Mouse (Mus musculus) neural tube, embryonic 15.5 days (tissue): ENCODE results near the gene Bbx. TPM values are rescaled to one million over a fixed set of nuclear protein-coding genes. Genes with fewer than 3 reads are reported as not detected.
A peak's percentile ranks its signal among the peaks of the same experiment; 100 is the strongest.

Source experiments
- ATAC-seq: fragments of 200-750 bp; cut with Nextera tagmentation; 2 replicates; pipeline ENCODE4 v1.8.0; 2017; ENCODE audit warnings: mild to moderate bottlenecking, moderate TSS enrichment, moderate library complexity; ENCODE audit not compliant: low FRiP score
- H3K27ac ChIP-seq: fragments of 300-500 bp; sonication (generic); replicated peaks from 2 replicates; pipeline ENCODE4 v1.5.1; 2015; ENCODE audit warnings: mild to moderate bottlenecking, inconsistent platforms
- H3K27me3 ChIP-seq: fragments of 300-500 bp; sonication (generic); replicated peaks from 2 replicates; pipeline ENCODE4 v1.6.1; 2015; ENCODE audit warnings: inconsistent platforms
- H3K36me3 ChIP-seq: fragments of 300-500 bp; sonication (generic); 2 replicates; pipeline ENCODE4 v1.6.1; 2015; ENCODE audit warnings: inconsistent platforms
- H3K4me1 ChIP-seq: fragments of 300-500 bp; sonication (generic); 2 replicates; pipeline ENCODE4 v1.6.1; 2015; ENCODE audit warnings: inconsistent platforms
- H3K4me2 ChIP-seq: fragments of 300-500 bp; sonication (generic); 2 replicates; pipeline ENCODE4 v1.6.1; 2015; ENCODE audit warnings: inconsistent platforms, mild to moderate bottlenecking, moderate library complexity
- H3K4me3 ChIP-seq: fragments of 300-500 bp; sonication (generic); replicated peaks from 2 replicates; pipeline ENCODE4 v1.5.1; 2015; ENCODE audit warnings: mild to moderate bottlenecking, inconsistent platforms
- H3K9ac ChIP-seq: fragments of 300-500 bp; sonication (generic); replicated peaks from 2 replicates; pipeline ENCODE4 v1.6.1; 2015; ENCODE audit warnings: mild to moderate bottlenecking, inconsistent platforms
- H3K9me3 ChIP-seq: fragments of 300-500 bp; sonication (generic); replicated peaks from 2 replicates; pipeline ENCODE4 v1.6.1; 2016; ENCODE audit warnings: inconsistent platforms
- WGBS: fragments of 180-500 bp; shearing (Covaris S2); methylation state at CpG from one replicate; pipeline ENCODE4 v1.1.7; 2015; ENCODE audit warnings: mixed read lengths; 5-methylcytosine and 5-hydroxymethylcytosine counted together
- polyA plus RNA-seq: library from polyadenylated mRNA; unstranded; fragments of >200 nt; fragmentation: Nextera tagmentation; extraction: Ambion mirVana; gene quantifications from 2 replicates; pipeline ENCODE4 v1.2.1, GENCODE M21; 2015

Bbx gene
- polyA plus RNA-seq, 1 experiment from 2014 or later, result 15.4 TPM

DNA sequence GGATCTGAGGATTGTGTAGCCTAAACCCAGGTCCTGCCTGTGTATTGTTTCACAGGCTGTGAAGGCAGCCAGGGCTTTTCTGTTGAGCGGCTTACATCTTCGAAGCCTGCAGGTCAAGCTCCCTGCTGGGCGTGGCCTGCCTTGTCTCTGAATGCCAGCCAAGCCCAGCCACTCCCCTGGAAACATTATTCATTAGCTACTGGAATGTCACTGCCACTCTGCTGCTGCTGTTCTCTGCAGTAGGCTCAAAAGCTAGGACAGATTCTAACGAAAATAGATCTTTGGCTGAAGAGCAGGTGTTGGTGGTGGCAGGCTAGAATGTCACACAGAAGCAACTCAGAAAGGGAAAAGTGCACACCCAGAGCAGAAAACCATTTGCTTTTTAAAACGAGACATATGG, 247.1 kb downstream of the Bbx start:
- H3K27ac ChIP-seq, result no peak overlapping the region
- H3K4me3 ChIP-seq, result no peak overlapping the region
- H3K4me2 ChIP-seq, result no peak overlapping the region
- no peak for ATAC-seq
- WGBS, result 15% methylated on average over 5 of the region's 5 CpGs
- no peaks in the 10 kb centered on the region for H3K4me1 ChIP-seq
- no peak overlapping the region for H3K9ac ChIP-seq
- no peaks in the 10 kb centered on the region for H3K36me3 ChIP-seq
- H3K9me3 ChIP-seq, result no peaks in the 10 kb centered on the region
- H3K27me3 ChIP-seq, result no peaks in the 10 kb centered on the region

DNA sequence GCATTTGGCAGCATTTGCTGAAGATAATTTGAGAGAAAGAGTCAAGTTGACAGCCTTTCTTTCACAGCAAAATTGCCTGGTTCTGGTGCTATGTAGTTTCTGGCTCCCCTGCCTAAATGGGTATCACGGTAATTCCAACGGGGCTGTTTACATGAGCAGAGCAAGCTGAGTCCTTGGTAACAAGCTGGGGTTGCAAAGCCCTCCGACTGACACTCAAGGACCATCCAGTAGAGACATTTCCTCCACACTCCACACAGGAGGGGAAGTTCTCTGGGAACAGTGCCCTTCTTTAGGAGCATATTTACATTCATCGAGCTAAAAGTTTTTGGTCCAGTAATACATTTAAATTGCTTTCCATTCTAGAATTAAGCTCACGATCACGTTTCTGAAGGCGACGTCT, 249.2 kb downstream of the Bbx start:
- Histone ChIP-seq H3K4me2 (no peak overlapping the region), H3K9ac (no peak overlapping the region), H3K36me3 (no peaks in the 10 kb centered on the region), H3K4me1 (no peaks in the 10 kb centered on the region), H3K27me3 (no peaks in the 10 kb centered on the region), H3K4me3 (no peak overlapping the region), H3K9me3 (no peaks in the 10 kb centered on the region), H3K27ac (no peak overlapping the region)
- ATAC-seq, result no peak
- 83% methylated on average over 8 of the region's 8 CpGs for WGBS

DNA sequence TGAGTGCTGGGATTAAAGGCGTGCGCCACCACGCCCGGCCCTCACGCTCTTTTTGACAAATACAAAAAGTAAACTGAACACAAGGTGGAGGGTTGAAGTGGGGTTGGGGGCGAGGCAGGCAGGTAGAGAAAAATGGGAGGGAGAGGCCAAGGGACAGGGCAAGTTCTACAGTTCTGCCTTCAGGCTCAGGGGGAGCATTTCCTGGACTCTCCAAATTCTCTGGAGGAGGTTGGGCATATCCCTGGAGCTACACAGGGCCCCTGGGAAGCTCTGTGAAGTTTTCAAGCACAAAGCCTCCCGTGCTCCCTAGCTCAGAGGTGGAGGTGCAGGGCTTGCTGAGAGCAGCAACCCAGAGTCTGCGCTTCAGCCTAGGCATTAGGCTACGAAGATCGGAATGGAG, 249.6 kb downstream of the Bbx start:
- WGBS, result 93% methylated on average over 10 of the region's 10 CpGs

DNA sequence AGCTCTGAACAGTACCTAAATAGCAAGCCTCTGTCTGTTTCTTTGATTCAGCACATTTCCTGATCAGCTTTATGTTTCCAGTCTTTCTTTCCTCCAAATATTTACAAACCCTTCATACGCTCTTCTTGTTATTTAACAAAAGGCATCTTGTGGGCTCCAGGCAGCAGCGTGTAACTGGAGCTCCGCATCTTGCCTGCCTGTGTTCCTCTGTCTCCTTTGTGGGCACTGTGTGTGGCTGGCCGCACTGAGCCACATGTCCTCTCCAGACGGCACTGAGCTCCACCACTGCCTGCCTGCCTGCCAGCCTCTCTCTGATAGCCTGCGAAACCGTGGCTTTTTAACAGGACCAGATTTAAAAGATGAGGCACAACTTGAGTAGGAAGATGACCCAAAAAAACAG, 259.4 kb downstream of the Bbx start:
- no peaks in the 10 kb centered on the region for H3K27me3 ChIP-seq
- H3K9me3 ChIP-seq, result no peaks in the 10 kb centered on the region
- ATAC-seq, result no peak
- H3K4me1 ChIP-seq, result no peaks in the 10 kb centered on the region
- 63% methylated on average over 7 of the region's 7 CpGs for WGBS
- H3K27ac ChIP-seq, result no peak overlapping the region
- no peak overlapping the region for H3K4me3 ChIP-seq
- H3K9ac ChIP-seq, result no peak overlapping the region
- no peak overlapping the region for H3K4me2 ChIP-seq
- H3K36me3 ChIP-seq, result no peaks in the 10 kb centered on the region

More for the DNA sequence above, 249.6 kb downstream of the Bbx start:
- Histone ChIP-seq H3K4me3 (no peak overlapping the region), H3K27me3 (no peaks in the 10 kb centered on the region), H3K36me3 (no peaks in the 10 kb centered on the region), H3K9me3 (no peaks in the 10 kb centered on the region), H3K4me2 (no peak overlapping the region), H3K9ac (no peak overlapping the region), H3K4me1 (no peaks in the 10 kb centered on the region), H3K27ac (no peak overlapping the region)
- no peak for ATAC-seq

DNA sequence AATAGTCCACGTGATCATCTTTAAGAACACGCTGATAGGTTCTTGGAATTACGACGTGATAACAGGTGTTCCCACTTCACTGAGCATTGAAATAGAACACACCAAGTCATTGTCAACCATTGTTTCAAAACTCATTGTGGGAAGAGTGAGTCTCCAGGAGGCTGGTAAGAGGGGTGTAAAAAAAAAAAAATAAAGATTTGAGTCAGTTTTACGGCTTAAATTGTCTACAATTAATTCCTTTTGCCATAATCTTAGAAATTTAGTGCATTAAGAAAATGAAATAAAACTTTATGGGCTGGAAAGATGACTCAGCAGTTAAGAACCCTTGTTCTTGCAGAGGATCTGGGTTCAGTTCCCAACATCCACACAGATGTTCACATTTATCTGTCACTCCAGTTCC, 261.4 kb downstream of the Bbx start:
- no peaks in the 10 kb centered on the region for H3K9me3 ChIP-seq
- H3K4me2 ChIP-seq, result no peak overlapping the region
- WGBS, result 83% methylated on average over 5 of the region's 5 CpGs
- H3K4me3 ChIP-seq, result no peak overlapping the region
- no peaks in the 10 kb centered on the region for H3K36me3 ChIP-seq
- ATAC-seq, result no peak
- H3K4me1 ChIP-seq, result no peaks in the 10 kb centered on the region
- H3K27ac ChIP-seq, result no peak overlapping the region
- no peaks in the 10 kb centered on the region for H3K27me3 ChIP-seq
- H3K9ac ChIP-seq, result no peak overlapping the region

DNA sequence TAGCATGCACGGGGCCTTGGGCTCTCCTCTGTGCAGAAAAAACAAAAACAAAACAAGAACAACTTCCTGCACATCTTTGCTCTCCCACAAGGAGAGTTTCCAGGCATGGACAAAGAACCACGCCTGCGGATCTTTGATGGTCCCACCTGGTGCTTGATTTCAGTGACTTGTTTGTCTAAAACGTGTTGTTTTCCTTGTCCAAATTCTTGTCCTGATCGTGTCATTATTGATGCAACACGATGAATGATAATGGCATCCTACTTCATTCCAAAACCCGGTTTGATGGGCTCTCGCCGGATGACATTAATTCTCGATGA, 264.2 kb downstream of the Bbx start:
- Histone ChIP-seq H3K4me2 (no peak overlapping the region), H3K27ac (no peak overlapping the region), H3K9me3 (no peaks in the 10 kb centered on the region), H3K27me3 (no peaks in the 10 kb centered on the region), H3K4me1 (no peaks in the 10 kb centered on the region), H3K9ac (no peak overlapping the region), H3K36me3 (no peaks in the 10 kb centered on the region), H3K4me3 (no peak overlapping the region)
- WGBS, result 75% methylated on average over 10 of the region's 10 CpGs
- no peak for ATAC-seq

DNA sequence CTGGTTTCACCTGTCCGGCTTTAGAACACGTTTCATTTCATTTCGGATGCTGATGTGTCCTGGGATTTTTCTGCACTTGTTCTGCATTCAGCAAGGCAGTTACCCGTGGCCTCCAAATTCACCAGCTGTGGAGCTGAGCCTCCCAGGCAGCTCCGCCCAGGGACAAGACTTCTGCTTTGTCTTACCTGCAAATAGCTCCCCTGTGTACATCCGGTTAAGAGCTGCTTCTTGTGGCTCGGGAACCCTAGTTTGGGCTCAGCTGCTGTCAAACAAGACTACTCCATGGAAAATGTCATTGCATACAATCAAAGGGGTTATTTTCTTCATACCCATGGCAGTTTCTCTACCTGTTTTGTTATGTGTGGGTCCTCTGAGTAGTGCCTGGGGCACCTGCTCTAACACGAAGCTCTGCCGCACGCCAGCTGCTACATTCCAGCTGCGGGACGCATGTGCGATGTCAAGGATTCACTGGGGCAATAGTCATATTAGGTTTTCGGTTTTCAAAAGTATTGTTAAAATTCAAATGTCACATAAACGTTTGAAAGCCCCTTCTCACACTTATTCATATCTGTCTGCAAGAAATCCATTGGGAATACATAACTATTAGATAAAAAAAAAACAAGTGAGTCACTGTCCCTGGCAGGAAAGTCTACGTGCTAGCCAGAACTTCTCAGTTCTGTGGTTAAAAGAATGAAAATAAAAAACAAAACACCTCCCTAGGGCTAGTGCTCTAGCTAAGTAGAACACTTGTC, 264.8 kb downstream of the Bbx start:
- Histone ChIP-seq H3K9me3 (no peaks in the 10 kb centered on the region), H3K27me3 (no peaks in the 10 kb centered on the region), H3K27ac (no peak overlapping the region), H3K9ac (no peak overlapping the region), H3K4me2 (no peak overlapping the region), H3K4me3 (no peak overlapping the region), H3K36me3 (no peaks in the 10 kb centered on the region), H3K4me1 (no peaks in the 10 kb centered on the region)
- 77% methylated on average over 16 of the region's 16 CpGs for WGBS
- no peak; the same call in 1 of the 2 replicates for ATAC-seq

DNA sequence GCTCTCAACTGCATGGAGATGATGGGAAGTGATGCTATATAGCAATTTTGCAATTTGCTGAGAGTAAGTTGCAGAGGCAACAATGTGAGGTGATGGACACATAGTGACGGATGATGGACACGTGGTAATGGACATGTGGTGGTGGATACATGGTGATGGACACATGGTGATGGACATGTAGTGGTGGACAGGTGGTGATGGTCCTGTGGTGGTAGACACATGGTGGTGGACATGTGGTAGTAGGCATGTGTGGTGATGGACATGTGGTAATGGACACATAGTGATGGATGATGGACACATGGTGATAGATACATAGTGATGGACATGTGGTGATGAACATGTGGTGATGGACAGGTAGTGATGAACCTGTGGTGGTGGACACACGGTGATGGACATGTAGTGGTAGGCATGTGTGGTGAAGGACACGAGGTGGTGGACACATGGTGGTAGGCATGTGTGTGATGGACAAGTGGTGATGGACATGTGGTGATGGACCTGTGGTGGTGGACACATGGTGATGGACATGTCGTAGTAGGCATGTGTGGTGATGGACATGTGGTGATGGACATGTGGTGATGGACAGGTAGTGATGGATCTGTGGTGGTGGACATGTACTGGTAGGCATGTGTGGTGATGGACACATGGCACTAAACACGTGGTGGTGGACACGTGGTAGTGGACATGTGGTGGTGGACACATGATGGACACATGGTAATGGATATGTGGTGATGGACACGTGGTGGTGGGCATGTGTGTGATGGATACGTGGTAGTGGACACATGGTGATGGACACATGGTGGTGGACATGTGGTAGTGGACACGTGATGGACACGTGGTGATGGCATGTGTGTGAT, 271.5 kb downstream of the Bbx start:
- WGBS, result 96% methylated on average over 11 of the region's 11 CpGs
- Histone ChIP-seq H3K27me3 (no peaks in the 10 kb centered on the region), H3K4me1 (no peaks in the 10 kb centered on the region), H3K4me2 (no peak overlapping the region), H3K9me3 (no peaks in the 10 kb centered on the region), H3K9ac (no peak overlapping the region), H3K36me3 (no peaks in the 10 kb centered on the region), H3K27ac (no peak overlapping the region), H3K4me3 (no peak overlapping the region)
- ATAC-seq, result no peak

DNA sequence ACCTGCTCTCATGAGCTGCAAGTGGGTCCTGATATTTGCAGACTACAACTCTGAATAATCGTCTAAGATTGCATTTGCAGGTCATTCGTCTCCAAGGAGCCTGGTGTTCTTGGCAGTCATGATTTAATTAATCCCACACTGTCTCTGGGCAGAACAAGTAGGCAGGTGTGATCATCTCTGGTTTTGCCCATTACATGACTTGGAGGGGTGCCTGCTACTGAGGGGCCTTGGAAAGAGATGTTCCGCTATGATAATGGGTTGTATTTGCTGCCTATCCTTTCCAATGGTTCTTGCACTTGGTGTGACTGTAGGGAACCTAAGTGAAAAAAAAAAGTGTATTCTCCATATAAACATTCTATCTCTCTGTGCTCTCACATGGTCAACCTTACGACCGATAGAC, 273.6 kb downstream of the Bbx start:
- H3K4me3 ChIP-seq, result no peak overlapping the region
- 88% methylated on average over 5 of the region's 5 CpGs for WGBS
- H3K9me3 ChIP-seq, result no peaks in the 10 kb centered on the region
- no peaks in the 10 kb centered on the region for H3K27me3 ChIP-seq
- no peaks in the 10 kb centered on the region for H3K36me3 ChIP-seq
- no peak for ATAC-seq
- no peak overlapping the region for H3K9ac ChIP-seq
- no peak overlapping the region for H3K4me2 ChIP-seq
- H3K27ac ChIP-seq, result no peak overlapping the region
- H3K4me1 ChIP-seq, result no peaks in the 10 kb centered on the region

DNA sequence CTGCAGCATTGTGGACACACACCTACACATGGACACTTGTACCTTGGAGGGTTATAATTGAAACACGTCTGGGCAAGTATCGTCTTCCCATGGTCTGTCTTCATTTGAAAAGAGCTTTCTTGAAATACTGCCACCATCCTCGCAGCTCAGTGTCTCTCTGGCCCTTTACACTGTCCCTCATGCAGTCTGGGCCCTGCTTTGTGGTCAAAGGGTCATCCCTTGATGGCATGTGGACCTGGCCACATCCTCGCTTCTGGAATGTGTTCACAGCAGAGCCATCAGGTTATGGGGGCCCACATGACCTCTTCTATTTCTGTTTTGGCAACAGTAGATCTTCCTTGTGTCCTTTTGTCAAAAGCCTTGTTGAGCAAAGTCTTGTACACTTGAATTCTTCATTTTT, 282.6 kb downstream of the Bbx start:
- Histone ChIP-seq H3K9ac (no peak overlapping the region), H3K9me3 (no peaks in the 10 kb centered on the region), H3K4me2 (no peak overlapping the region), H3K36me3 (no peaks in the 10 kb centered on the region), H3K4me1 (no peaks in the 10 kb centered on the region), H3K4me3 (no peak overlapping the region), H3K27me3 (no peaks in the 10 kb centered on the region), H3K27ac (no peak overlapping the region)
- no peak for ATAC-seq
- 87% methylated on average over 4 of the region's 4 CpGs for WGBS

DNA sequence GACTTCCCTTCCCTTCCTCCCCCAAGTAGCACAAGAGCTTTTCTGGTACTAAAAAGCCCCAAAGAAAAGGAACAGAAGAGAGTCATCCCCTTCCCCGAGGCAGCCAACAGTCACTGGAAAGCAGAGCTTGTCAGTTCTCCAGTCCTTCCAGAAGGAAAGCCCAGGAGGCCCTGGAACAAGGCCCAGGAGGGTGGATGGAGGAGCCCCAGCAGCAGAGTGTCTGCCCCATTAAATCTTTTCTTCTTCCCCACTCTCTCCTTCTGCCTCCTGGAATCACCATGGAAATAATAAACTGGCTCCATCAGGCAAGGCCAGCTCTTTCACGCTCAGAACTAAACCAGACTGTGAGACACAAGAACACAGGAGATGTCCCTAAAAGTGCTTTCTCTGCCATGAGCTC, 284.3 kb downstream of the Bbx start:
- no peak overlapping the region for H3K4me3 ChIP-seq
- H3K36me3 ChIP-seq, result no peaks in the 10 kb centered on the region
- H3K27ac ChIP-seq, result no peak overlapping the region; the same call in 1 of the 2 replicates
- H3K4me2 ChIP-seq, result no peak overlapping the region
- peak; percentile 72 for ATAC-seq
- H3K9me3 ChIP-seq, result no peaks in the 10 kb centered on the region
- H3K27me3 ChIP-seq, result no peaks in the 10 kb centered on the region
- WGBS, result 29% methylated on average over 2 of the region's 2 CpGs
- no peak overlapping the region for H3K9ac ChIP-seq
- H3K4me1 ChIP-seq, result no peaks in the 10 kb centered on the region
